Mouse (Mus musculus) spleen, adult 12 weeks (tissue): ENCODE measurements around the gene Ambra1.
A peak's percentile ranks its signal among the peaks of the same experiment; 100 is the strongest.

ENCODE experiments used
- DNase-seq: peaks from one replicate; pipeline ENCODE4 v3.0.0; 2022; ENCODE audit warnings: low spot score

Gene Ambra1

DNA sequence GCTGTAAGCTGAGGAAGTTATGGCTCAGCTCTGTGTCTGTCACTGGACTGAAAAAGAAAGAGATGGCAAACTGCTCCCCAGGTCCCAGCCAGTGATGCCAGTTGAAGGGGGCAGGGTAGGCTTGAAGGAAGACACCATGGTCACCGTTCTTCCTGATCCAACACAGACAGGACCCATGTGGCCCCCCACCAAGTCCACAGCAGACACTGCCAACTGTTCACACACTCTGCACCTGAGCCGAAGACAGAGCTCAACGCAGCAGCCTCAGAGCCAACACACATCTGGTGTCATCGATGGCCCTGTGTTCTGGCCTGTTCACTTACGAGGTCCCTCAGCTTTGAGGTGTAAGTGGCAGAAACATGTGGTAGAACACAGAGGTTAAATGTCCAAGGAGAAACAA is 230.5 kb downstream of the Ambra1 start:
- DNase-seq, result no peak

DNA sequence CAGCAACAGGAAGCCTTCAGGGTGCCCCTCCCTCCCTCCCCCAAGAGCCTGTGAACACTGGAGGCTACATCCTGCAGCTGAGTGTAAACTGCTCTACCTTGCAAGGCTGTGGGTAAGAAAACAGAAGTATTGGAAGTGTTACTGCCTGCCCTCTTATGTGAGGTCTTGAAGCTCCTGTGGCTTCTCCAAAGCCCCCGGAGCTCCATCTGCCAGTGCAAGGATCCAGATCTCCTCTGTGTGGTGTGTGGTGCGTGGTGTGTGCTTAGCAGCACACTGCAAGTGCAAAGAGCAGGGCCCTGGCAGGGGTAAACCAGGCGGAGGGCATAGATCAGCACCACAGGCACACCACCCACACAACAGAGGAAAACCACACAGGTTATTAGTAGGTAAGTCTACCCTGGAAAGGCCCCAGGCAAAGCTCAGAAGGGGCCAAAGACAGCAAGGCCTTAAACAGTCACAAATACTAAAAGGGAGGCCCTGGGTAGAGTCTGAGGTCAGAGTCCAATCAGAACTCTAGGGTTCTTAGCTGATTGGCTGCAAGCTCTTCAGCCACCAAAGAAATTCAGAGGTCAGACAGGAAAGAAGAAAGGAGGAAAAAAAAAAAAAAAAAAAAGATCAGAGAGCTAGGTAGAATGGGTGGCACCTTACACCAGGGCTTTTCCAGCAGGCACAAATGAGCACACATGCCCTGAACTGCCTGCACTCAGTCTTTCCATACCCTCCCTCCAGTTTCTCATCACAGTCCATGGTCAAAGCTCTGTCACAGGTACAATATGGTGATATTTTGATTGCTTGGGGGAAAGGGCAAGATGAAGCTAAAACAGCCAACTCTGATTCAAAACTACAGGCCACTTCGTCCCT is 232.2 kb downstream of the Ambra1 start:
- no peak for DNase-seq

- no peak for DNase-seq
Measured at GRCm38 (mm10) chr2:91962864-91963401, 233.0 kb downstream of the Ambra1 start.

DNA sequence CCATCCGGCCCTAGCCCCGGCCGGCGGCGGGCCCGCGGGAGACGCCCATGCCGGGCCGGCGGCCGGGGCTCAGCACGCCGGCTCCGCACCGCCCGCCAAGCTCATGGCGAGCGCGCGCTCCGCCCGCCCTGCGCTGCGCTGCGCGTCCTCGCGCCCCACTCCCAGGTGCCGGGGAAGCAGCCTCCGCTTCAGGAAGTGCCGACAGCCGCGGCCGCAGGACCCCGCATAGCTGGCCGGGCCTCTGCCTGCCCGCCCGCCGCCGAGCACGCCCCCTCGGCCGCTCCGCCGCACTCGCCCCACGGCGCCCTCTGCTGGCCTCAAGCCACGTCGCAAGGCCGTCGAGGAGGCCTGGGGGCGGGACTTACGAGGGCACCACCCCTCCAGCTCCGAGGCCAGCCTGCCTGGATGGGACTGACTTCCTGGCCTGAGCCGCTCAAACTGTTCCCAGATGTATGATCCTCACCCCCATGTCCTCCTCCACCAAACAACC is 233.6 kb downstream of the Ambra1 start:
- DNase-seq, result peak; percentile 89

DNA sequence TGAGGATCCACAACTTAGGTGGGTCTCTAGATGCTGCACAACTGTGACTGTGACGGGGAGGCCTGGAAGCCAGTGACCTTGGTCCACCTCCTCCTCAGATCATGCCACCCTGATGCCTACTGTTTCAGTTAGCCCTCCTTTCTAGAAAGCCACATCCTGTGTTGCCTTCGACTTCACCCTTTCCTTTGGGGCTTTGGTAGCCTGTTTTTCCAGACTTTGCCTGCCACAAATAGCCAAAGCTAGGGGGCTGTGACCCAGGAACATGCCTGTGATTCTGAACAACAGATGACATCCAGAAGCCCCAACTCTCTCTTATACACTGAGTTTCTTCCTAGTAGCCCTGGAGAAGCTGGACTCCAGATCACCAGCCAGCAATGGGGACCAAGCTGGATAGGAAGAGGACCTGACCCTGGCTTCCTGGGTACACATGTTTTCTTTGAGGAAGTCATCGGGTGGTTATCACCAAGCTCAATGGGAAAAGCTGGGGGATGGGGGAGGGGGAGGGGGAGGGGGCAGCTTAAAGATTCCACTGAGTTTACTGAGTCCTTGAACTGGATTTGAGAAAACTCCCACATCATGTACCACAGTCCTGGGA is 234.8 kb downstream of the Ambra1 start:
- DNase-seq, result no peak

GRCm38 (mm10) chr2:91965417-91965816 is 235.5 kb downstream of the Ambra1 start:
- DNase-seq, result no peak

GRCm38 (mm10) chr2:91966367-91966766 is 236.4 kb downstream of the Ambra1 start:
- DNase-seq, result no peak

DNA sequence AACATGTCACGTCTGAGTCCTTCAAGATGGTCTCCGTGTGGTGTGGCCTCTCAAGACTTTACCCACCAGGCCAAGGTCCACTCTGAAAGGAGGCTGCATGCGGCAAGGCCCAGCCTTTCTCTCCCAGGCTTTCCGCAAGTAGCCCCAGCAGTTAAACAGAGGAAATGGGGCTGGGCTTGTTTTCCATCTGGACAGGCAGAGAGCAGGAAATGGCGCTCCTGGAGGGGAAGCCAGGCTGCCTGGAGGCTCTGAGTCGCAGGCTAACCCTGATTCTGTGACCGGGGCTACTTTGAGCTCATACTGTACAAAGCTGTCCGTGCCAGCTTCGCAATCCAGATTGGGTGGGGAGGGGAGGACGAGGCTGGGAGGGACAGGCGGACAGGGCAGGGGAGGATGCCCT is 238.0 kb downstream of the Ambra1 start:
- DNase-seq, result no peak
